Mouse (Mus musculus) testis, adult 2 months (tissue): ENCODE results near the gene Top1.

Experiments used
- CTCF ChIP-seq: fragments of 200-500 bp; IDR thresholded peaks from 2 replicates; pipeline ENCODE4 v1.5.1; 2012; ENCODE audit warnings: low read depth, mild to moderate bottlenecking, inconsistent platforms, low read length, moderate library complexity; ENCODE audit not compliant: control insufficient read depth, insufficient read depth, insufficient replicate concordance
- POLR2A ChIP-seq: fragments of 200-500 bp; IDR thresholded peaks from 2 replicates; pipeline ENCODE4 v1.6.1; 2012; ENCODE audit warnings: low read depth, mild to moderate bottlenecking, inconsistent platforms, low read length, moderate library complexity; ENCODE audit not compliant: control insufficient read depth

DNA sequence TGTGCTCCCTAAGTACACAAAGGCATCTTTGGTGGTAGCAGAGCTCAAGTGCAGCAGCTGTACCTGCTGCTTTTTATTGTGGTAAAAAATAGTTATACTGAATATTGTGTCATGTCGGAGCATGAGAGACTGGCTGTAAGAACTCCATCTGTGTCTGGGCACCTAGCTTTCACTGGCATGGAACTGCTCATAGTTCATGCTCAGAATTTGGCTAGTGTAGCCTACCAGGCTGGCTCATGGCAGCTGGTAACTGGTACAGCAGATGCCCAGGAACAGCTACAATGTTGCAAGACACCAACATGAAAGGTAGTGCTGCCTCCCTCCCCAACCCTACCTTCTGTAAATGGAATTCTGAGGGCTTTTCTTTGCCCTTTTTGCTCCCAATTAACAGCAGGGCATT, 9.9 kb downstream of the Top1 start:
- no peak for TF ChIP-seq CTCF
- TF ChIP-seq POLR2A, result no peak
